Mouse (Mus musculus) liver, embryonic 13.5 days (tissue): ENCODE measurements around the gene Csrnp3. TPM values are rescaled to one million over a fixed set of nuclear protein-coding genes. Genes with fewer than 3 reads are reported as not detected.
A peak's percentile ranks its signal among the peaks of the same experiment; 100 is the strongest.

Source experiments
- ATAC-seq: fragments of 200-750 bp; cut with Nextera tagmentation; 2 replicates; pipeline ENCODE4 v1.8.0; 2017; ENCODE audit warnings: low read depth, mild to moderate bottlenecking, moderate number of reproducible peaks, moderate library complexity
- DNase-seq: peaks from one replicate; pipeline ENCODE4 v3.0.0; 2022
- H3K27ac ChIP-seq: fragments of 300-500 bp; sonication (generic); 2 replicates; pipeline ENCODE4 v1.5.1; 2015; ENCODE audit warnings: moderate library complexity, mild to moderate bottlenecking, inconsistent platforms
- H3K27me3 ChIP-seq: fragments of 300-500 bp; sonication (generic); 2 replicates; pipeline ENCODE4 v1.6.1; 2015; ENCODE audit warnings: mild to moderate bottlenecking, inconsistent platforms
- H3K36me3 ChIP-seq: fragments of 300-500 bp; sonication (generic); 2 replicates; pipeline ENCODE4 v1.6.1; 2015; ENCODE audit warnings: mild to moderate bottlenecking, inconsistent platforms
- H3K4me1 ChIP-seq: fragments of 300-500 bp; sonication (generic); replicated peaks from 2 replicates; pipeline ENCODE4 v1.6.1; 2015; ENCODE audit warnings: inconsistent platforms
- H3K4me2 ChIP-seq: fragments of 300-500 bp; sonication (generic); 2 replicates; pipeline ENCODE4 v1.6.1; 2015; ENCODE audit warnings: inconsistent platforms, mild to moderate bottlenecking, moderate library complexity
- H3K4me3 ChIP-seq: fragments of 300-500 bp; sonication (generic); replicated peaks from 2 replicates; pipeline ENCODE4 v1.5.1; 2015; ENCODE audit warnings: mild to moderate bottlenecking, inconsistent platforms
- H3K9ac ChIP-seq: fragments of 300-500 bp; sonication (generic); 2 replicates; pipeline ENCODE4 v1.6.1; 2015; ENCODE audit warnings: mild to moderate bottlenecking, inconsistent platforms
- H3K9me3 ChIP-seq: fragments of 300-500 bp; sonication (generic); replicated peaks from 2 replicates; pipeline ENCODE4 v1.6.1; 2016; ENCODE audit warnings: inconsistent platforms
- WGBS: fragments of 180-500 bp; shearing (Covaris S2); methylation state at CpG from one replicate; pipeline ENCODE4 v1.1.7; 2015; ENCODE audit not compliant: insufficient replicate concordance; 5-methylcytosine and 5-hydroxymethylcytosine counted together
- polyA plus RNA-seq: library from polyadenylated mRNA; unstranded; fragments of >200 nt; fragmentation: Nextera tagmentation; extraction: Ambion mirVana; gene quantifications from 2 replicates; pipeline ENCODE4 v1.2.1, GENCODE M21; 2015

Gene Csrnp3
- polyA plus RNA-seq, 1 experiment from 2014 or later = 0.21 TPM

DNA sequence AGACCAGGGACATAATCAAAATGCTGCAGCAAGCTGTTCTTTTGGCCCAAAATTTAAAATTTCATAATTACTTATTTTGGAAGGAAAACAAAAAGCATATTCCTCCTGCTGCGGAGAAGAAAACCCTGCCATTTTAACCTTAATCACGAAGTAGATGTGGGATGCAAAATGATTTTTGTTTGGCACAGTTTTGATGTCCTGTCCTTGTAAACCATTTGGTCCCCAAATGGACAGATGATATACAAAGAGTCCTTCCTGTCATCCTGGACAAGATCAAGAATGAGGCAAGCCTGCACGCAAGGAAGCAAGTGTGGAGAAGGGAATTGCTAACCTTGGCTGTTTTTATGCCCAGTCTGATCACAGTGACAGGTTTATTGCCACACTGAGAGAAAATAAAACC, 46.0 kb downstream of the Csrnp3 start:
- no peak overlapping the region for H3K4me3 ChIP-seq
- H3K4me1 ChIP-seq = peaks cover 30% of the 10 kb centered on the region
- 85% methylated on average over 3 of the region's 3 CpGs for WGBS
- no peaks in the 10 kb centered on the region for H3K36me3 ChIP-seq
- H3K4me2 ChIP-seq = no peak overlapping the region
- no peak for ATAC-seq
- no peaks in the 10 kb centered on the region for H3K9me3 ChIP-seq
- no peak for DNase-seq
- peak overlapping the region; percentile 30; the same call in 1 of the 2 replicates for H3K27ac ChIP-seq
- H3K27me3 ChIP-seq = no peaks in the 10 kb centered on the region
- H3K9ac ChIP-seq = no peak overlapping the region

DNA sequence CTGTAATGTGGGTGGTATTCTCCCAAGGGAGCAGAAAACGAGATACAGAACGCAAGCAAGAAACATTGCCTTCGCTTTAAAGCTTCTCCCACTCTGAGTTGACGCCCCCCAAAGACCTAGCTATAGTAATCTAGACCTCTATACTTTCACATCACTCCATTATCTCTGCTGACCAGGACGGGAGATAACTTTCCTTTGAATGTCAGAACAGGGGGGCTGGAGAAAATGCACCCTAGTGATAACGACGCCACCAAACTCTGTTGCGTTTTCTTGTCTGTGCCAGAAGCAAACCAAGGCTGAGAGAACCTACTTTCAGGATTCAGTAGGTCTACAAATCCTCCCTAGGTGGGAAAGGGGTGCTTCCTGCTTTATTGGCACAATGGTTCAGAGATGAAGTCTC, 47.7 kb downstream of the Csrnp3 start:
- peak overlapping the region; percentile 44 for H3K27ac ChIP-seq
- H3K4me2 ChIP-seq = peak overlapping the region; percentile 48
- H3K9ac ChIP-seq = peak overlapping the region; percentile 3; the same call in 1 of the 2 replicates
- 15% methylated on average over 8 of the region's 8 CpGs for WGBS
- H3K9me3 ChIP-seq = no peaks in the 10 kb centered on the region
- ATAC-seq (peak; percentile 91), DNase-seq (peak; percentile 61)
- H3K27me3 ChIP-seq = no peaks in the 10 kb centered on the region
- H3K4me1 ChIP-seq = peaks cover 30% of the 10 kb centered on the region
- H3K4me3 ChIP-seq = no peak overlapping the region
- no peaks in the 10 kb centered on the region for H3K36me3 ChIP-seq

DNA sequence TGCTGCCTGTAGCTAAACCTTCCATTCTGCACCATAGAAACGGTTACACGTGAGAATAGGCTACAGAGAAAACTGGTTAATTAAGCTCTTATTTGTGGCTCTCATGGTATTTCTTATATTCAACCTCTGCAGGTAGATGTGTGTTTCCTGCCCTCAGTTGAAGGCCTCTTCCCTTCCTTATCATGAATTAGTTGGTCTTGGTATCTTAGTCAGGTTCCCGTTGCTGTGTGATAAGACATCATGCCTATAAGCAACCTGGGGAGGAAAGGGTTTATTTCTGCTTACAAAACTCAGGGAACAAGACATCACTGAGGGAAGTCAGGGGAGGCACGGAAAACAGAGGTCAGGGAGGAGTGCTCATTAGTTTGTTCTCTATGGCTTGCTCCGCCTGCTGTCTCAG, 48.7 kb downstream of the Csrnp3 start:
- no peak overlapping the region for H3K4me2 ChIP-seq
- H3K9me3 ChIP-seq = no peaks in the 10 kb centered on the region
- no peaks in the 10 kb centered on the region for H3K36me3 ChIP-seq
- DNase-seq (no peak), ATAC-seq (peak; percentile 58)
- peaks cover 30% of the 10 kb centered on the region for H3K4me1 ChIP-seq
- no peaks in the 10 kb centered on the region for H3K27me3 ChIP-seq
- H3K27ac ChIP-seq = peak overlapping the region; percentile 10
- WGBS = 46% methylated on average over 5 of the region's 5 CpGs
- no peak overlapping the region for H3K4me3 ChIP-seq
- no peak overlapping the region for H3K9ac ChIP-seq

DNA sequence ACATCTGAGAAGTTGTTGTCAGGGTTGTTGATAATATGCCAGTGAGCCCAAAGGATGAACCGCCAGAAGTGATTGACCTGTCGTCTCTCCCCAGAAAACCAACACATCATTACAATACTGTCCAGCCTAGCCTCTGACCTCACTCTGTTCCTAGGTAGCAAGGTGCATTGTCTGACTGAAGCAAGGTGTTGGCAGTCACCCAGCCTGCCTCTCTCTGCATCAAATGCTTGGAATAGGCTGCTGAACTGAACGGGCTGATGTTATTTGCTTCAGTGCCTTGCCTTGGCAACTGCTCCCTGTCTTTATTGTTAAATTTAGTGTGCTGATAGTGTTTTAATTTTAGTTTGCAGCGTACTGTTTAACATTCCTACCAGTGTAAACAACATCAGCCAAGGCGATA, 51.0 kb downstream of the Csrnp3 start:
- no peak for ATAC-seq

GRCm38 (mm10) chr2:65897084-65897483, 51.5 kb downstream of the Csrnp3 start:
- 73% methylated on average over 4 of the region's 4 CpGs for WGBS

More for the DNA sequence above, 51.0 kb downstream of the Csrnp3 start:
- Histone ChIP-seq H3K27ac (no peak overlapping the region), H3K36me3 (no peaks in the 10 kb centered on the region), H3K4me3 (no peak overlapping the region), H3K9me3 (no peaks in the 10 kb centered on the region), H3K4me1 (peaks cover 36% of the 10 kb centered on the region), H3K27me3 (no peaks in the 10 kb centered on the region), H3K4me2 (no peak overlapping the region), H3K9ac (no peak overlapping the region)
- 55% methylated on average over 5 of the region's 5 CpGs for whole genome bisulfite sequencing
- no peak for DNase-seq

DNA sequence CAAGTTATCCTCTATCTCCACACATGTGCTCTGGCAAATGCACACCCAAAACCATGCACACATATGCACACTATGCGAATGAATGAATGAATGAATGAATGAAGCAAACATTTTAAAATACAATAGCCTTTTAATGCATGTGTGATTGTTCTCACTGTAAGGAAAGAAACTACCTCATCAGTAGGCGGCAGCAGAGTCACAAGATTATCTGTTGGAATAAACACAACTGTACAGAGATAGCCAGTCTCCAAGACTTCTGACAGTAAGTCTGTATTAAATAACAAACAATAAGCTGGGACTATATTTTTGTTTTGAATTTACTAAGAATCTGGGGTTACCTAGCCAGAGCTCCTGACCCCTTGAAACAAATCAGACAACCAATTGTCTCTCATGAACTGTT, 53.9 kb downstream of the Csrnp3 start:
- no peak overlapping the region for H3K4me3 ChIP-seq
- H3K36me3 ChIP-seq = no peaks in the 10 kb centered on the region
- no peak for DNase-seq
- no peak overlapping the region for H3K4me2 ChIP-seq
- 54% methylated on average over 2 of the region's 2 CpGs for WGBS
- H3K9me3 ChIP-seq = no peaks in the 10 kb centered on the region
- H3K4me1 ChIP-seq = peaks cover 12% of the 10 kb centered on the region
- 0 out of 2 replicates have a peak, but pooled peaks have one; percentile 48 for ATAC-seq
- no peaks in the 10 kb centered on the region for H3K27me3 ChIP-seq
- H3K27ac ChIP-seq = no peak overlapping the region
- H3K9ac ChIP-seq = no peak overlapping the region

More at GRCm38 (mm10) chr2:65897084-65897483, 51.5 kb downstream of the Csrnp3 start:
- Histone ChIP-seq H3K4me3 (no peak overlapping the region), H3K4me2 (no peak overlapping the region), H3K36me3 (no peaks in the 10 kb centered on the region), H3K27me3 (no peaks in the 10 kb centered on the region), H3K9me3 (no peaks in the 10 kb centered on the region), H3K4me1 (peaks cover 31% of the 10 kb centered on the region), H3K27ac (no peak overlapping the region), H3K9ac (no peak overlapping the region)
- ATAC-seq = no peak
- DNase-seq = no peak

- H3K9ac ChIP-seq = no peak overlapping the region
- H3K4me2 ChIP-seq = no peak overlapping the region
- H3K27me3 ChIP-seq = peaks cover 7% of the 10 kb centered on the region
- 76% methylated on average over 3 of the region's 3 CpGs for whole genome bisulfite sequencing
- ATAC-seq (no peak), DNase-seq (no peak)
- H3K9me3 ChIP-seq = no peaks in the 10 kb centered on the region
- 0 out of 2 replicates have a peak, but pooled peaks cover 3% of the 10 kb centered on the region for H3K4me1 ChIP-seq
- H3K27ac ChIP-seq = no peak overlapping the region
- no peak overlapping the region for H3K4me3 ChIP-seq
- no peaks in the 10 kb centered on the region for H3K36me3 ChIP-seq
Observed at GRCm38 (mm10) chr2:65908526-65908925, 63.0 kb downstream of the Csrnp3 start.

DNA sequence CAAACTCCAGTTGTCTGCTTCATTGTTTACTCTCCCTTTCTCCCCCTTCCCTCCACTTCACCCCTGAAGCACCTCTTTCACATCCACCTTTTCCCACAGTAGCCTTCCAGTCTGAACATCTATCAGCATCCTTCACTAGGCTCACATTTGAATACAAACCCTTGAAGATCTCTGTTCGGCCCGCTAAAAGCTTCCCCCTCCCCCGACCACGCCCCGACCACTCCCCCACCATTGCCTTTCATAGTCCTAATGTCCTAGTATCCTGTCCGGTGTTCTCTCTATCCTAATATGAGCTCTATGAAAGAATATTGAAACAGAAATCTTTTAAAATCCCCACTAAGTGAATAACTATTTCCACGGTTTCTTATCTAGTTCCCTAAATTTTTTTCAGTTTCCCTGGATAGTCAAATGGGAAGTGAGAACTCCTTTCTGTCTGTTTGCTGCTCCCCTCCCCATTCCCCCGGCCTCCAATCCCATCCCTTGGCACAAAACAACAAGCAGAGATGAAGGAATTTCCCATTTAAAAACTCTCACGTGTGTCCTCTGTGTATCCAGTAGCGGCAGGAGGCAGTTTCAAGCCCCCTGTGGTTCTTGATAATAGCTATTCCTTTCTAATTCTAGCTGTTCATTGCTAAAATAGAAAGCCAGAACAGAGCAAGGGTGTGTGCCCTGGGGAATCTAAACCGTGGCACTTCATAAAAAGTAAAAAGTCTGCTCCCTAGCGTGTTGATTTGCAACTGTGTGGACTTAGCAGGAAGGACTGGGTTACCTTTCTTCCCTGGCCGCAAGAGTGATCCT, 64.4 kb downstream of the Csrnp3 start:
- Histone ChIP-seq H3K9me3 (no peaks in the 10 kb centered on the region), H3K4me3 (no peak overlapping the region), H3K4me2 (no peak overlapping the region), H3K4me1 (0 out of 2 replicates have a peak, but pooled peaks cover 3% of the 10 kb centered on the region), H3K27me3 (peaks cover 7% of the 10 kb centered on the region), H3K36me3 (no peaks in the 10 kb centered on the region), H3K27ac (no peak overlapping the region), H3K9ac (no peak overlapping the region)
- WGBS = 32% methylated on average over 13 of the region's 13 CpGs
- no peak for DNase-seq
- ATAC-seq = no peak

- Histone ChIP-seq H3K36me3 (no peaks in the 10 kb centered on the region), H3K9me3 (no peaks in the 10 kb centered on the region), H3K27me3 (0 out of 2 replicates have a peak, but pooled peaks cover 2% of the 10 kb centered on the region), H3K27ac (no peak overlapping the region), H3K4me3 (no peak overlapping the region), H3K4me1 (peaks cover 16% of the 10 kb centered on the region), H3K9ac (no peak overlapping the region), H3K4me2 (no peak overlapping the region)
- ATAC-seq = peak; percentile 29; the same call in 1 of the 2 replicates
- 9% methylated on average over 7 of the region's 7 CpGs for WGBS
- no peak for DNase-seq
Observed at GRCm38 (mm10) chr2:65915994-65916393, 70.4 kb downstream of the Csrnp3 start.

- H3K36me3 ChIP-seq = no peaks in the 10 kb centered on the region
- H3K9me3 ChIP-seq = no peaks in the 10 kb centered on the region
- H3K27ac ChIP-seq = no peak overlapping the region
- no peak overlapping the region for H3K9ac ChIP-seq
- H3K4me3 ChIP-seq = no peak overlapping the region
- ATAC-seq (no peak), DNase-seq (no peak)
- WGBS = 38% methylated on average over 9 of the region's 9 CpGs
- no peak overlapping the region for H3K4me2 ChIP-seq
- peaks cover 14% of the 10 kb centered on the region for H3K4me1 ChIP-seq
- no peaks in the 10 kb centered on the region for H3K27me3 ChIP-seq
Observed at GRCm38 (mm10) chr2:65920651-65921412, 75.3 kb downstream of the Csrnp3 start.

DNA sequence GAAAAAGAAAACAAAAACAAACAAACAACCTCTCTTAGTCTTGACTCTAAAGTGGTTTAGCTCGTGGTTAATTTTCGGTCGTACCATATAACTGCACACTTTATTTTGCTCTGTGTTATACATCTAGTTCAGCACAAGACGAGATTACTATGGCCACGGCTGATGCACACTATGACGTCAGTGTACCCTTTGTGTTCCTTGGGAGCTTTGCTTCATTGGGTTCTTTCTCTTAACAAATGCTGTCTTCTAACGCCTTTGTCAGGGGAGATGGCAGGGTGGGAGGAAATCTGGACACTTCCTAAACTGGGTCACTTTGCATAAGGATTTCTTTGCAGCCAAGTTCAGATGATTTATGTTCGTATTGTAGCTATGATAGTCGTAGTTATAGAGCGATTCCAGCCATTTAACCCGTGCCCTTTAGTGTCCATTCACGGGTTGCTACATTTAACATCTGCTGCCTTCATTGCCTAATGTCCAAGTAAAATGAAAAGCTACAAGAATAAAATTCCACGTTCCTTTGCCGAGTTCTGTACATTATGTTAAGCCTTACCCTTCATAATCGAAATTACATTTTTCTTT, 79.9 kb downstream of the Csrnp3 start:
- Histone ChIP-seq H3K9ac (no peak overlapping the region), H3K4me3 (no peak overlapping the region), H3K9me3 (no peaks in the 10 kb centered on the region), H3K27me3 (no peaks in the 10 kb centered on the region), H3K36me3 (no peaks in the 10 kb centered on the region), H3K4me2 (no peak overlapping the region), H3K4me1 (peaks cover 19% of the 10 kb centered on the region), H3K27ac (no peak overlapping the region)
- 76% methylated on average over 15 of the region's 15 CpGs for WGBS
- ATAC-seq (no peak), DNase-seq (no peak)
